Mouse (Mus musculus) kidney, embryonic 15.5 days (tissue): ENCODE results near the gene Klk1b5. TPM values are rescaled to one million over a fixed set of nuclear protein-coding genes. Genes with fewer than 3 reads are reported as not detected.

ENCODE experiments used
- ATAC-seq: fragments of 200-750 bp; cut with Nextera tagmentation; replicated peaks from 2 replicates; pipeline ENCODE4 v1.8.0; 2017; ENCODE audit warnings: moderate TSS enrichment; ENCODE audit not compliant: low FRiP score
- H3K27ac ChIP-seq: fragments of 300-500 bp; sonication (generic); 2 replicates; pipeline ENCODE4 v1.5.1; 2015; ENCODE audit warnings: mild to moderate bottlenecking, inconsistent platforms
- H3K27me3 ChIP-seq: fragments of 300-500 bp; sonication (generic); 2 replicates; pipeline ENCODE4 v1.6.1; 2015; ENCODE audit warnings: inconsistent platforms
- H3K36me3 ChIP-seq: fragments of 300-500 bp; sonication (generic); 2 replicates; pipeline ENCODE4 v1.6.1; 2015; ENCODE audit warnings: inconsistent platforms
- H3K4me1 ChIP-seq: fragments of 300-500 bp; sonication (generic); 2 replicates; pipeline ENCODE4 v1.6.1; 2015; ENCODE audit warnings: inconsistent platforms
- H3K4me2 ChIP-seq: fragments of 300-500 bp; sonication (generic); 2 replicates; pipeline ENCODE4 v1.6.1; 2015; ENCODE audit warnings: moderate library complexity, mild to moderate bottlenecking, inconsistent platforms
- H3K4me3 ChIP-seq: fragments of 300-500 bp; sonication (generic); replicated peaks from 2 replicates; pipeline ENCODE4 v1.5.1; 2015; ENCODE audit warnings: mild to moderate bottlenecking, inconsistent platforms
- H3K9ac ChIP-seq: fragments of 300-500 bp; sonication (generic); 2 replicates; pipeline ENCODE4 v1.6.1; 2015; ENCODE audit warnings: mild to moderate bottlenecking, inconsistent platforms
- H3K9me3 ChIP-seq: fragments of 300-500 bp; sonication (generic); replicated peaks from 2 replicates; pipeline ENCODE4 v1.6.1; 2016; ENCODE audit warnings: inconsistent platforms
- WGBS: fragments of 180-500 bp; shearing (Covaris S2); methylation state at CpG from one replicate; pipeline ENCODE4 v1.1.7; 2015; ENCODE audit warnings: mixed read lengths; 5-methylcytosine and 5-hydroxymethylcytosine counted together
- polyA plus RNA-seq: library from polyadenylated mRNA; unstranded; fragments of >200 nt; fragmentation: Nextera tagmentation; extraction: Ambion mirVana; gene quantifications from 2 replicates; pipeline ENCODE4 v1.2.1, GENCODE M21; 2015

Klk1b5 gene
- polyA plus RNA-seq, 1 experiment from 2014 or later, result not detected

DNA sequence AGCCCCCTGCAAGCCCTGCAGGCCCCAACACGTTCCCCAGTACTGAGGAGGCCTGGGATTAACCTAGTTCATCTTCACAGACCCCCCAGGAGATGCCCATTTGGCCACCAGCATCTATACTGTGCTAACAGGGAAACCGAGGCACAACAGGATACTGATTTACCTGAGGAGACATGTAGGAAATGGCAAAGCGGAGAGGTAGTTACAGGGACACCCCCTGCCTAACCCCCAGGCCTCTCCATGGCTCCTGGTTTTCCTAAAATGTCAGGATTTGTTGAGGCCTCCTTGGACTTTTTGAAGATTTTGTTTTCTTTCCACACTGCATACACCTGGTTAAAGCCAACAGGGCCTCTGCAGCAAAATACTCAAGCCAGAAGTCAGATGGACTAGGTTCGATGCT lies 41.5 kb downstream of the Klk1b5 start, which contains the start of gene Acp4:
Gene Acp4, minus strand, starts transcription at position 101 of the 400 bp plus-strand sequence.
- 79% methylated on average over 4 of the region's 4 CpGs for WGBS
- ATAC-seq, result no peak

DNA sequence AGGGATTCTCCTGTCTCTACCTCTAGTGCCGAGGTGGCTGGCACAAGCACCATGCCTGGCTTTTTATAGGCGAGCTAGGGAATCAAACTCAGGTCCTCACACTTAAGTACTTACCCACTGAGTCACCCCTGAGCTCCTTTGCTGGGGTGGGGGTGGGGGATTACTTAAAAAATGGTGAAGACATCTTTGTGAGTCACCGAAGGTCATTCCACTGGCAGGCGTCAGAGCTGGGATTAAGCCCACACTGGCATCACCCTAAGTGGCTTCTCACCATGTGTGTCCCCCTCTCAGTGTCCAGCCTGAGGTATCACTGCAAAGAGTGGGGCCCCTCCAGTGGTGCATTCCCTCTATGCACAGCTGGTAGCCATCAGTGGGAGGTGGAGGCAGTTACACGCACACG lies 44.7 kb downstream of the Klk1b5 start:
- Histone ChIP-seq H3K27me3 (peaks cover 21% of the 10 kb centered on the region), H3K9me3 (no peaks in the 10 kb centered on the region), H3K27ac (no peak overlapping the region), H3K4me1 (peaks cover 6% of the 10 kb centered on the region), H3K4me2 (no peak overlapping the region), H3K4me3 (no peak overlapping the region), H3K9ac (no peak overlapping the region), H3K36me3 (no peaks in the 10 kb centered on the region)
- 75% methylated on average over 6 of the region's 6 CpGs for WGBS
- ATAC-seq, result no peak

More for the DNA sequence above, 41.5 kb downstream of the Klk1b5 start, which contains the start of gene Acp4:
- Histone ChIP-seq H3K27me3 (no peaks in the 10 kb centered on the region), H3K27ac (no peak within 1 kb of the TSS), H3K9me3 (no peaks in the 10 kb centered on the region), H3K9ac (no peak within 1 kb of the TSS), H3K4me1 (0 out of 2 replicates have a peak, but pooled peaks cover 4% of the 10 kb centered on the region), H3K36me3 (peaks cover 19% of the 10 kb centered on the region), H3K4me2 (no peak within 1 kb of the TSS), H3K4me3 (no peak within 1 kb of the TSS)

DNA sequence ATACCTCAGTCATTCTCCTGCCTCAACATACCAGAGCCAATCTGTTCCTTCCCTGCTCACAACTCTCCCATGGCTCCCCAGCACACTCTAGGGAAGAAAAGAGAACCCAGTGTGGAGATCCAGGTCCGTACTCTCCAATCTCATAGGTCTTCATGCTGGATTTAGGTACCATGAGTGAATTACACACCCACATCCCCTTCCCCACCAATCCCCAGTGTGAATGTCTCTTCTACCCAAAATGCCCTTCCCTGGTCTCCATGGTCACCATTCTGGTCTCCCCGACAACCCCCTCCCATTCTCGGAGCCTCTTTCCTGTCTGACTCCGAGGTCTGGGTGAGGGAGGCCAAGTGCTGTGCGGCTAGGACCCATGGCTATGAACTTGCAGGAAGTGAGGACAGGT lies 45.4 kb downstream of the Klk1b5 start, which contains the start of gene Gm15517:
Gene Gm15517, plus strand, starts transcription at position 301 of the 400 bp plus-strand sequence.
- Histone ChIP-seq H3K9me3 (no peaks in the 10 kb centered on the region), H3K4me2 (no peak within 1 kb of the TSS), H3K4me3 (no peak within 1 kb of the TSS), H3K27ac (no peak within 1 kb of the TSS), H3K9ac (no peak within 1 kb of the TSS), H3K4me1 (peaks cover 6% of the 10 kb centered on the region), H3K27me3 (peaks cover 24% of the 10 kb centered on the region), H3K36me3 (no peaks in the 10 kb centered on the region)
- 54% methylated on average over 5 of the region's 5 CpGs for WGBS
- ATAC-seq, result no peak

DNA sequence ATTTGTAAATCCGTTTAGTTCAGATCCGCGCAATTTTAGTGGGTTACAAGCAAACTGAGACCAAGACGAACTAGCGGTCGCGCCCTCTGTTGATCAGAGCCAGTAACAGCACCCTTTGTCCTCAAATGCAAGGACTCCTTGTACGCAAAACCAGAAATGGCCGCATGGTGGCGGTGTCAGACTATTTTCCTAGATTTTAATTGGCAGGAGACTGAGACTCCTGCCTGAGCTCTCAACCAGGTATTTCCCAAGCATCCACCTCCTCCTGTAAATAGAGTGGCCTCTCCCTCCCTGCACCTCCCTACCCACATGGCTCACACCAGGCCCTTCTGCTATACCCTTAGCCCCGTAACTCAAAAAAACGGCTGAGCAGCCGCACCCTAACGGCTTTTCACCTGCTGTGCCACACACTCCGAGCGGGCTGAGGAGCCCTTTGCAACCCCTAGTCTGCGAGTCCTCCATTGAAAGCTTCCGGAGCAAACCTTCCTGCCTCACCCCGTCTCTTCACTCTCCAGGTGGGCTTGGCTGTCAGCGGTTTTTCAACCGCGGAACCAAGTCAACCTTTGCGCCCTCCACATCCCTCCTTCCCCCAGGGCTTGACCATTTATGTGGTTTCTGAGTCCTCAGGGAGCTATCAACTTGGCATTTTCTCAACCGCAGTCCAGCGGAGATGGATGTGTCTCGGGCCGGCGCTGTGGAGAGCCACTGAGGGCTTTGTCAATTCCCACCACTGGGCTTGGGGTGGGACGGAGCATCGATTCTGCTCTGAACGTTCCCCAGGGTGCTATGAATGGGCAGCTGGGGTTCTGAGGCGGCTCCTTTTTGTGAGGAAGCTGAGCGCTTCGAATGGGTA lies 47.3 kb downstream of the Klk1b5 start:
- Histone ChIP-seq H3K9ac (0 out of 2 replicates have a peak overlapping the region, but pooled peaks have one; percentile 5), H3K27me3 (peaks cover 32% of the 10 kb centered on the region), H3K9me3 (no peaks in the 10 kb centered on the region), H3K4me1 (peaks cover 6% of the 10 kb centered on the region), H3K27ac (no peak overlapping the region), H3K4me3 (peak overlapping the region; percentile 28), H3K4me2 (peak overlapping the region; percentile 59), H3K36me3 (no peaks in the 10 kb centered on the region)
- ATAC-seq, result peak; percentile 63
- 3% methylated on average over 34 of the region's 34 CpGs for WGBS

DNA sequence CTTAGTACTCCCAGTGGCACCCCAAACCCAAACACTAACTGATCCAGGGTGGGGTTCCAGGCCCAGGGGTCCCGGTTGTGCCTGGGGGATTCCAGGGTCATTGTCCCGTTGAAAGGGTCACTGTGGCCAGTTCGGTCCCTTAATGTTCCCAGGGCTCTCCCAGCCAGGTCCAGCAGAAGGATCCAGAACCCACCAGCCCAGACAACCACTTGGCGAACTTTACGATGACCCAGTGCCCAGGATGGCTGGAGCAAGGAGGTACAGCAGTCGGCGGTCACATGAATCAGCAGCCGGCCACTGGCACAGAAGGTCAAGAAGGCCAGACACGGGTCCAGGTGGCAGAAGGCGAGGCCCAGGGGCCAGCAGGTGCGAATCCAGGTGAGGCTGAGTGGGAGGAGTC lies 52.4 kb downstream of the Klk1b5 start:
- no peak for ATAC-seq
- no peaks in the 10 kb centered on the region for H3K9me3 ChIP-seq
- H3K4me2 ChIP-seq, result no peak overlapping the region
- no peaks in the 10 kb centered on the region for H3K36me3 ChIP-seq
- peaks cover 30% of the 10 kb centered on the region for H3K27me3 ChIP-seq
- no peak overlapping the region for H3K9ac ChIP-seq
- no peak overlapping the region for H3K4me3 ChIP-seq
- WGBS, result 75% methylated on average over 11 of the region's 11 CpGs
- H3K27ac ChIP-seq, result no peak overlapping the region
- peaks cover 3% of the 10 kb centered on the region for H3K4me1 ChIP-seq

DNA sequence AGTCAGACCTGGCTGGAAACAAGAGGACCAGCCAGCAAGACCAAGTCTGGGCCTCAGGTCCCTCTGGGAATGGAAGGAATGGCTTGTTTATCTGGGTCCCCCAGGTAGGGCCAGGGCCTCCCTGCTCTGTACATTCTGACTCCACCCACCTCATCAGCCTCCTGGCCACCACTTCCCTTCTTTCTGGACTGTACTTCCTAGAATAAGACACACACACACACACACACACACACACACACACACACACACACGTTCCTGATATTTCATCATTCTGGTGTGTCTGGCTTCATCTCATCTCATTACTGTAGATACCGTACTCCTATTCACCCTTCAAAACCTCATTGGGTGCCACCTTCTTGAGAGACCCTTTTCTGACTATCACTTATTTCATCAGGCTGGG lies 53.7 kb downstream of the Klk1b5 start:
- Histone ChIP-seq H3K36me3 (no peaks in the 10 kb centered on the region), H3K4me3 (no peak overlapping the region), H3K27me3 (peaks cover 29% of the 10 kb centered on the region), H3K4me2 (no peak overlapping the region), H3K4me1 (no peaks in the 10 kb centered on the region), H3K27ac (no peak overlapping the region), H3K9ac (no peak overlapping the region), H3K9me3 (no peaks in the 10 kb centered on the region)
- no peak for ATAC-seq
- 96% methylated on average over 2 of the region's 2 CpGs for WGBS

Other genes starting within 250 kb of the Klk1b5 start
- not detected in 2 replicates for gene Klk1b1, start 249.2 kb upstream of the Klk1b5 start, polyA plus RNA-seq
- not detected in 2 replicates for gene Klk1b9, start 239.9 kb upstream of the Klk1b5 start, polyA plus RNA-seq
- not detected in 2 replicates for gene Klk1b11, start 220.1 kb upstream of the Klk1b5 start, polyA plus RNA-seq
- gene Klk1b26, start 203.8 kb upstream of the Klk1b5 start, polyA plus RNA-seq, result 0.10 and 0.42 TPM in 2 replicates
- gene Klk1b27, start 163.7 kb upstream of the Klk1b5 start, polyA plus RNA-seq, result 0.19 TPM in 1 of 2 replicates, not detected in the other
- not detected in 2 replicates for gene Klk1b21, start 113.6 kb upstream of the Klk1b5 start, polyA plus RNA-seq
- gene Klk1b22, start 103.3 kb upstream of the Klk1b5 start, polyA plus RNA-seq, result not detected in 2 replicates
- not detected in 2 replicates for gene Klk1b16, start 79.2 kb upstream of the Klk1b5 start, polyA plus RNA-seq
- not detected in 2 replicates for gene Klk1b24, start 27.7 kb upstream of the Klk1b5 start, polyA plus RNA-seq
- gene Klk1b3, start 17.8 kb upstream of the Klk1b5 start, polyA plus RNA-seq, result not detected in 2 replicates
- not detected in 2 replicates for gene Klk1b4, start 8.5 kb upstream of the Klk1b5 start, polyA plus RNA-seq
- gene Klk1, start 9.4 kb downstream of the Klk1b5 start, polyA plus RNA-seq, result 4.1 and 6.6 TPM in 2 replicates
- gene Gm36864, start 20.2 kb downstream of the Klk1b5 start, polyA plus RNA-seq, result not detected in 2 replicates
- 1.1 and 1.7 TPM in 2 replicates for gene 1700028J19Rik, start 30.8 kb downstream of the Klk1b5 start, polyA plus RNA-seq
- gene 2410002F23Rik, start 30.8 kb downstream of the Klk1b5 start, polyA plus RNA-seq, result 159 and 163 TPM in 2 replicates
- 0.13 and 0.21 TPM in 2 replicates for gene Acp4, start 41.4 kb downstream of the Klk1b5 start, polyA plus RNA-seq
- gene Gm15517, start 45.5 kb downstream of the Klk1b5 start, polyA plus RNA-seq, result not detected in 2 replicates
- gene Clec11a, start 91.0 kb downstream of the Klk1b5 start, polyA plus RNA-seq, result 6.0 and 7.0 TPM in 2 replicates
- 1.6 and 2.5 TPM in 2 replicates for gene Shank1, start 94.3 kb downstream of the Klk1b5 start, polyA plus RNA-seq
- 2.4 and 2.5 TPM in 2 replicates for gene Syt3, start 168.2 kb downstream of the Klk1b5 start, polyA plus RNA-seq
- gene 1700008O03Rik, start 169.9 kb downstream of the Klk1b5 start, polyA plus RNA-seq, result 1.1 TPM in 2 replicates
- gene Lrrc4b, start 213.1 kb downstream of the Klk1b5 start, polyA plus RNA-seq, result 0.36 and 0.44 TPM in 2 replicates
- 3.2 and 3.9 TPM in 2 replicates for gene Aspdh, start 249.4 kb downstream of the Klk1b5 start, polyA plus RNA-seq